Mouse (Mus musculus) liver, embryonic 11.5 days (tissue): Measurements from ENCODE around the gene Dnah14. TPM values are rescaled to one million over a fixed set of nuclear protein-coding genes. Genes with fewer than 3 reads are reported as not detected.
"Not testable (repeated sequence)": the region's sequence is repeated elsewhere in the genome, so short reads cannot be mapped to it uniquely, and the experiment has no call there.

Source experiments
- ATAC-seq: fragments of 200-750 bp; cut with Nextera tagmentation; replicated peaks from 2 replicates; pipeline ENCODE4 v1.8.0; 2017; ENCODE audit warnings: moderate number of reproducible peaks, mild to moderate bottlenecking, moderate TSS enrichment, moderate library complexity; ENCODE audit not compliant: low FRiP score
- DNase-seq: peaks from one replicate; pipeline ENCODE4 v3.0.0-alpha.2; 2017; ENCODE audit warnings: low spot score
- H3K27ac ChIP-seq: fragments of 300-500 bp; sonication (generic); 2 replicates; pipeline ENCODE4 v1.5.1; 2014; ENCODE audit warnings: mild to moderate bottlenecking, low read depth, low read length, control low read depth
- H3K27me3 ChIP-seq: fragments of 300-500 bp; sonication (generic); replicated peaks from 2 replicates; pipeline ENCODE4 v1.6.1; 2014; ENCODE audit warnings: low read length, mixed read lengths; ENCODE audit not compliant: control insufficient read depth, insufficient read depth
- H3K36me3 ChIP-seq: fragments of 300-500 bp; sonication (generic); 2 replicates; pipeline ENCODE4 v1.6.1; 2014; ENCODE audit warnings: mild to moderate bottlenecking, low read length, moderate library complexity, mixed read lengths; ENCODE audit not compliant: control insufficient read depth, insufficient read depth
- H3K4me1 ChIP-seq: fragments of 300-500 bp; sonication (generic); replicated peaks from 2 replicates; pipeline ENCODE4 v1.6.1; 2014; ENCODE audit warnings: low read length, mixed read lengths; ENCODE audit not compliant: control insufficient read depth, insufficient read depth
- H3K4me2 ChIP-seq: fragments of 300-500 bp; sonication (generic); 2 replicates; pipeline ENCODE4 v1.6.1; 2014; ENCODE audit warnings: mild to moderate bottlenecking, control low read depth, moderate library complexity
- H3K4me3 ChIP-seq: fragments of 300-500 bp; sonication (generic); 2 replicates; pipeline ENCODE4 v1.5.1; 2014; ENCODE audit warnings: low read depth, low read length, control low read depth
- H3K9ac ChIP-seq: fragments of 300-500 bp; sonication (generic); 2 replicates; pipeline ENCODE4 v1.6.1; 2014; ENCODE audit warnings: low read depth, low read length, control low read depth
- H3K9me3 ChIP-seq: fragments of 300-500 bp; sonication (generic); 2 replicates; pipeline ENCODE4 v1.6.1; 2016; ENCODE audit warnings: low read length, inconsistent platforms, mixed read lengths; ENCODE audit not compliant: control insufficient read depth
- WGBS: fragments of 180-500 bp; shearing (Covaris S2); extraction: QIAGEN DNeasy Blood & Tissue Kit; methylation state at CpG from one replicate; pipeline ENCODE4 v1.1.7; 2014; 5-methylcytosine and 5-hydroxymethylcytosine counted together
- polyA plus RNA-seq: library from polyadenylated mRNA; unstranded; fragments of >200 nt; fragmentation: Nextera tagmentation; extraction: Ambion mirVana; gene quantifications from 2 replicates; pipeline ENCODE4 v1.2.1, GENCODE M21; 2014

The Dnah14 gene
- polyA plus RNA-seq, 1 experiment from 2014 or later = 2.9 TPM

- ATAC-seq (no peak), DNase-seq (peak; percentile 27)
- H3K27ac ChIP-seq = no peak overlapping the region
- H3K36me3 ChIP-seq = no peaks in the 10 kb centered on the region
- no peak overlapping the region for H3K4me3 ChIP-seq
- H3K9me3 ChIP-seq = no peaks in the 10 kb centered on the region
- H3K27me3 ChIP-seq = no peaks in the 10 kb centered on the region
- 51% methylated on average over 5 of the region's 5 CpGs for WGBS
- H3K4me1 ChIP-seq = no peaks in the 10 kb centered on the region
- H3K4me2 ChIP-seq = no peak overlapping the region
- no peak overlapping the region for H3K9ac ChIP-seq
Measured at GRCm38 (mm10) chr1:181728707-181729106, 152.3 kb downstream of the Dnah14 start.

GRCm38 (mm10) chr1:181733517-181733916 lies 157.2 kb downstream of the Dnah14 start:
- no peaks in the 10 kb centered on the region for H3K36me3 ChIP-seq
- peak; percentile 11 for DNase-seq
- 60% methylated on average over 5 of the region's 5 CpGs for WGBS

DNA sequence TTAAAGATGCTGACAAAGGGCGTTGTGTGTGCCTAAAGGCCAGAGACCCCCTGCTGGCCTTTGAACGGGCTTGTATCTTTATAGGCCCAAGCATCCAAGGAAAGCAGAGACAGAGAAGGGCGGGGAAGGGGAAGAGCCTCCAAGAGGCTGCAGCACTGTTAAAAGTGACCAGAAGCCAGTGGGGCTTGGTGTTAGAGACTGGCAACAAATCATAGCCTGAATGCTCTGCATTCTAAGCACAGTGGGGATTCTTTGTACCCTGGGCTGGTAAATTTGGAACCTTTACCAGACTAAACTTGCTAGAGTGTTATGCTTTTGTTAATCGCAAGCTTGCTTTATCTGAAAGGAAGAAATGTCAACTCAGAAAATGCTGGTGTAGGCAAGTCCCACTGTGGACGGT lies 163.9 kb downstream of the Dnah14 start:
- no peak overlapping the region for H3K4me2 ChIP-seq
- 69% methylated on average over 5 of the region's 5 CpGs for WGBS

More at GRCm38 (mm10) chr1:181733517-181733916, 157.2 kb downstream of the Dnah14 start:
- no peaks in the 10 kb centered on the region for H3K27me3 ChIP-seq
- no peak overlapping the region for H3K9ac ChIP-seq
- no peaks in the 10 kb centered on the region for H3K9me3 ChIP-seq
- H3K4me3 ChIP-seq = no peak overlapping the region
- no peak overlapping the region for H3K4me2 ChIP-seq
- ATAC-seq = no peak
- no peak overlapping the region for H3K27ac ChIP-seq
- H3K4me1 ChIP-seq = no peaks in the 10 kb centered on the region

DNA sequence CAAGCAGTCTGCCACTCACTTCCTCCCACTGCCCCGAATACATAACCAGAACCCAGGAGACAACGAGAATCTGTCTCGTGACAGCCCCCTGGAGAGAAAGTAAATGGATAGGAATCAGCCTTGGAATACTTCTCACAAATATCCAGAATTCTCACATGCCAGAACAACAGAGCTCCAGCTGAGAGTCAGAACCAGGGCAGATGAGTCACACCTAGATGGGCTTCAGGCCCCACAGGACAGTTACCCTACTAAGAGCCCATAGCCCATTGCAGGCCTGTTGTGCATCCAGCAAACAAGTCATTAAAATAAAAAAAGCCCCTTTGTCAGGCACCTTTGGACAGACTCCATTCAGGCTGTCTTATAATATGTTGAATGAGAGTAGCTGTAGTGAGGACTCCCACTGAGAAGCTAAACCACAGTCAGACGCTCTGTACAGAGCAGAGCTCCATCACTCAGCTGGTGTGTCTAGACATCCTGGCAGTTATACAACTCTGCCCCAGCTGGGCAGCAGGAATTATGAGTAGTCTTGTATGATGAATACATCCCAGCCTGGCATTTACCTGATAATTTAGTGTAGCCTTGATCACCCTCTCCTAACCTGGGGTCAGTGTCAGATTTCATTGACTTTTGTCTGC lies 166.0 kb downstream of the Dnah14 start:
- Histone ChIP-seq H3K27me3 (no peaks in the 10 kb centered on the region), H3K9me3 (no peaks in the 10 kb centered on the region), H3K4me3 (no peak overlapping the region), H3K27ac (no peak overlapping the region), H3K36me3 (no peaks in the 10 kb centered on the region), H3K9ac (no peak overlapping the region), H3K4me2 (no peak overlapping the region), H3K4me1 (no peaks in the 10 kb centered on the region)
- no peak for DNase-seq
- ATAC-seq = no peak
- 77% methylated on average over 4 of the region's 4 CpGs for WGBS

More for the DNA sequence above, 163.9 kb downstream of the Dnah14 start:
- no peak overlapping the region for H3K4me3 ChIP-seq
- no peak overlapping the region for H3K27ac ChIP-seq
- no peaks in the 10 kb centered on the region for H3K4me1 ChIP-seq
- ATAC-seq (no peak), DNase-seq (no peak)
- H3K27me3 ChIP-seq = no peaks in the 10 kb centered on the region
- no peaks in the 10 kb centered on the region for H3K36me3 ChIP-seq
- no peak overlapping the region for H3K9ac ChIP-seq
- no peaks in the 10 kb centered on the region for H3K9me3 ChIP-seq

GRCm38 (mm10) chr1:181769392-181769791 lies 193.0 kb downstream of the Dnah14 start:
- WGBS = 56% methylated on average over 14 of the region's 14 CpGs
- Histone ChIP-seq H3K27me3 (no peaks in the 10 kb centered on the region), H3K9ac (no peak overlapping the region), H3K36me3 (no peaks in the 10 kb centered on the region), H3K4me3 (no peak overlapping the region), H3K9me3 (no peaks in the 10 kb centered on the region), H3K4me2 (no peak overlapping the region), H3K27ac (no peak overlapping the region), H3K4me1 (no peaks in the 10 kb centered on the region)
- no peak for DNase-seq
- ATAC-seq = no peak

- Histone ChIP-seq H3K4me1 (no peaks in the 10 kb centered on the region), H3K27ac (no peak overlapping the region), H3K4me2 (no peak overlapping the region), H3K9me3 (no peaks in the 10 kb centered on the region), H3K4me3 (no peak overlapping the region), H3K9ac (no peak overlapping the region), H3K27me3 (no peaks in the 10 kb centered on the region), H3K36me3 (no peaks in the 10 kb centered on the region)
- 91% methylated on average over 3 of the region's 3 CpGs for WGBS
- ATAC-seq = no peak
- no peak for DNase-seq
Measured at GRCm38 (mm10) chr1:181771871-181772270, 195.5 kb downstream of the Dnah14 start.

DNA sequence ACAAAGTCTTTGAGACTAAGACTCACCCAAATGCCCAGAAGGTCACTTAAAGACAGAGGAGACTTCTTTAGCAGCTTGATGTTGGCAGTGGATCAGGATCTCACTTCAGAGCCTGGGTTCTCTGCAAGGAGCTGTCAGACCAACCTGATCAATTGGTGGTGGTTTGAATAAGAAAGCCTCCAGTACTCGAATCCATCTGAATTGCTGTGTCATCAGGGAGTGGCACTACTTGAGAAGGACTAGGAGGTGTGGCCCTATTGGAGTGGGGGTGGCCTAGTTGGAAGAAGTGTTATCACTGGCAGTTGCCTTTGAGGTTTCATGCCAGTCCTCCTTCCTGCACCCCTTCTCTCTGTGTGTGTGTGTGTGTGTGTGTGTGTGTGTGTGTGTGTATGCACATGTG lies 200.2 kb downstream of the Dnah14 start:
- Histone ChIP-seq H3K4me2 (no peak overlapping the region), H3K9me3 (no peaks in the 10 kb centered on the region), H3K27me3 (no peaks in the 10 kb centered on the region), H3K36me3 (no peaks in the 10 kb centered on the region), H3K27ac (no peak overlapping the region), H3K4me3 (no peak overlapping the region), H3K4me1 (no peaks in the 10 kb centered on the region), H3K9ac (no peak overlapping the region)
- WGBS = 52% methylated on average over 1 of the region's 1 CpGs
- ATAC-seq (no peak), DNase-seq (no peak)

- H3K4me2 ChIP-seq, H3K4me3 ChIP-seq, DNase-seq, H3K27ac ChIP-seq, H3K36me3 ChIP-seq, H3K9me3 ChIP-seq, H3K4me1 ChIP-seq, H3K27me3 ChIP-seq, H3K9ac ChIP-seq, ATAC-seq: not testable (repeated sequence)
- WGBS = 94% methylated on average over 11 of the region's 11 CpGs
Measured at GRCm38 (mm10) chr1:181782600-181782999, 206.2 kb downstream of the Dnah14 start.

GRCm38 (mm10) chr1:181789952-181790351 lies 213.6 kb downstream of the Dnah14 start:
- no peaks in the 10 kb centered on the region; the same call in 1 of the 2 replicates for H3K9me3 ChIP-seq
- no peaks in the 10 kb centered on the region for H3K4me1 ChIP-seq
- H3K36me3 ChIP-seq = no peaks in the 10 kb centered on the region
- H3K27ac ChIP-seq = no peak overlapping the region
- ATAC-seq (no peak), DNase-seq (no peak)
- H3K9ac ChIP-seq = no peak overlapping the region
- no peaks in the 10 kb centered on the region for H3K27me3 ChIP-seq
- no peak overlapping the region for H3K4me3 ChIP-seq
- WGBS = 64% methylated on average over 6 of the region's 6 CpGs
- H3K4me2 ChIP-seq = no peak overlapping the region
